Mouse (Mus musculus): Measurements from ENCODE around the gene Twnk.

GRCm38 (mm10) chr19:44983366-44983765 is 22.1 kb upstream of the Twnk start:
- TF ChIP-seq CTCF (conservative IDR thresholded peaks at IDR 0.05 in 1 of 2, IDR thresholded peaks at IDR 0.05 in 1 of 2; ENCODE audit: low read depth in 2 of 2, low read length in 2 of 2), result no peak
- no peak for TF ChIP-seq E2F4 (IDR thresholded peaks at IDR 0.05; ENCODE audit: insufficient replicate concordance, low read depth, low read length)
